Mouse (Mus musculus) MEL (cell line): Measurements from ENCODE around the gene Dlgap1. TPM values are rescaled to one million over a fixed set of nuclear protein-coding genes. Genes with fewer than 3 reads are reported as not detected.

Experiments used
- DNase-seq: peaks from one replicate; pipeline ENCODE4 v3.0.0; 2011; ENCODE audit warnings: low read depth, low spot score
- H3K27ac ChIP-seq: 2 replicates; pipeline ENCODE4 v1.5.1; 2012; ENCODE audit warnings: low read depth, mild to moderate bottlenecking, control low read depth, low read length, moderate library complexity; ENCODE audit not compliant: control insufficient read depth
- H3K27me3 ChIP-seq, 2 experiments: fragments of 150-350 bp in 1 of 2; sonication (generic) in 1 of 2; 2 replicates each; pipeline ENCODE4 v1.6.1; 2012; ENCODE audit warnings: low read length in 2 of 2, mild to moderate bottlenecking in 2 of 2, improper control_type of control experiment in 1 of 2, moderate library complexity in 1 of 2; ENCODE audit not compliant: insufficient read depth in 2 of 2, control insufficient read depth in 1 of 2
- H3K36me3 ChIP-seq, 2 experiments: 2 replicates each; pipeline ENCODE4 v1.6.1; 2012 to 2014; ENCODE audit warnings: low read length in 2 of 2, improper control_type of control experiment in 1 of 2, inconsistent platforms in 1 of 2, mild to moderate bottlenecking in 1 of 2; ENCODE audit not compliant: insufficient read depth in 2 of 2, control insufficient read depth in 1 of 2
- H3K4me1 ChIP-seq, 2 experiments: fragments of 150-350 bp in 1 of 2; sonication (generic) in 1 of 2; 2 replicates each; pipeline ENCODE4 v1.6.1; 2012; ENCODE audit warnings: low read length in 2 of 2, improper control_type of control experiment in 1 of 2, mild to moderate bottlenecking in 1 of 2; ENCODE audit not compliant: insufficient read depth in 2 of 2, control insufficient read depth in 1 of 2
- H3K4me3 ChIP-seq, 2 experiments: fragments of 150-350 bp in 1 of 2; sonication (generic) in 1 of 2; 2 replicates each; pipeline ENCODE4 v1.5.1; 2012; ENCODE audit warnings: low read depth in 2 of 2, low read length in 2 of 2, mild to moderate bottlenecking in 2 of 2, moderate library complexity in 2 of 2, control low read depth in 1 of 2, improper control_type of control experiment in 1 of 2; ENCODE audit not compliant: control insufficient read depth in 1 of 2, insufficient read depth in 1 of 2
- H3K79me2 ChIP-seq: 2 replicates; pipeline ENCODE4 v1.6.1; 2012; ENCODE audit warnings: mild to moderate bottlenecking, low read length, moderate library complexity; ENCODE audit not compliant: control insufficient read depth, poor library complexity, insufficient read depth
- H3K9ac ChIP-seq: 2 replicates; pipeline ENCODE4 v1.6.1; 2012; ENCODE audit warnings: low read depth, mild to moderate bottlenecking, control low read depth, low read length, moderate library complexity; ENCODE audit not compliant: control insufficient read depth, poor library complexity, severe bottlenecking
- H3K9me3 ChIP-seq: fragments of 150-350 bp; sonication (generic); replicated peaks from 2 replicates; pipeline ENCODE4 v1.6.1; 2012; ENCODE audit warnings: mild to moderate bottlenecking, low read length, improper control_type of control experiment, moderate library complexity; ENCODE audit not compliant: insufficient read depth
- BHLHE40 ChIP-seq: IDR thresholded peaks from 2 replicates; pipeline ENCODE4 v1.6.1; 2012; ENCODE audit warnings: low read depth, mild to moderate bottlenecking, inconsistent platforms, low read length, improper control_type of control experiment, borderline replicate concordance
- CHD1 ChIP-seq: IDR thresholded peaks from 2 replicates; pipeline ENCODE4 v1.6.1; 2012; ENCODE audit warnings: low read depth, mild to moderate bottlenecking, inconsistent platforms, low read length, improper control_type of control experiment
- E2F4 ChIP-seq: IDR thresholded peaks from 2 replicates; pipeline ENCODE4 v1.6.1; 2011; ENCODE audit warnings: low read depth, low read length, improper control_type of control experiment, borderline replicate concordance
- EP300 ChIP-seq, 2 experiments: IDR thresholded peaks; 2 replicates each; pipeline ENCODE4 v1.6.1; 2011; ENCODE audit warnings: improper control_type of control experiment in 2 of 2, low read length in 2 of 2, low read depth in 1 of 2, mild to moderate bottlenecking in 1 of 2
- ETS1 ChIP-seq: IDR thresholded peaks from 2 replicates; pipeline ENCODE4 v1.6.1; 2012; ENCODE audit warnings: low read depth, mild to moderate bottlenecking, inconsistent platforms, low read length, improper control_type of control experiment, moderate library complexity
- GABPA ChIP-seq: IDR thresholded peaks from 2 replicates; pipeline ENCODE4 v1.6.1; 2012; ENCODE audit warnings: low read depth, mild to moderate bottlenecking, inconsistent platforms, low read length, improper control_type of control experiment, moderate library complexity
- HCFC1 ChIP-seq: IDR thresholded peaks from 2 replicates; pipeline ENCODE4 v1.6.1; 2012; ENCODE audit warnings: low read depth, mild to moderate bottlenecking, inconsistent platforms, low read length, improper control_type of control experiment, moderate library complexity
- JUND ChIP-seq: IDR thresholded peaks from 2 replicates; pipeline ENCODE4 v1.6.1; 2011; ENCODE audit warnings: low read depth, mild to moderate bottlenecking, improper control_type of control experiment, low read length
- KAT2A ChIP-seq: conservative IDR thresholded peaks from 2 replicates; pipeline ENCODE4 v1.6.1; 2012; ENCODE audit warnings: low read depth, low read length, improper control_type of control experiment, inconsistent platforms
- MAX ChIP-seq: IDR thresholded peaks from 2 replicates; pipeline ENCODE4 v1.6.1; 2011; ENCODE audit warnings: low read length, improper control_type of control experiment
- MAZ ChIP-seq: IDR thresholded peaks from 2 replicates; pipeline ENCODE4 v1.6.1; 2012; ENCODE audit warnings: low read depth, mild to moderate bottlenecking, inconsistent platforms, low read length, improper control_type of control experiment
- MEF2A ChIP-seq: IDR thresholded peaks from 2 replicates; pipeline ENCODE4 v1.6.1; 2014; ENCODE audit warnings: low read depth, mild to moderate bottlenecking, inconsistent platforms, low read length, improper control_type of control experiment; ENCODE audit not compliant: poor library complexity, insufficient replicate concordance, severe bottlenecking; ENCODE audit errors: extremely low read depth
- MXI1 ChIP-seq: IDR thresholded peaks from 2 replicates; pipeline ENCODE4 v1.6.1; 2011; ENCODE audit warnings: mild to moderate bottlenecking, low read depth, low read length, improper control_type of control experiment
- MYC ChIP-seq: IDR thresholded peaks from 2 replicates; pipeline ENCODE4 v1.6.1; 2011; ENCODE audit warnings: low read depth, mild to moderate bottlenecking, low read length, improper control_type of control experiment, moderate library complexity
- NELFE ChIP-seq: IDR thresholded peaks from 2 replicates; pipeline ENCODE4 v1.6.1; 2011; ENCODE audit warnings: low read depth, low read length, improper control_type of control experiment
- NRF1 ChIP-seq: IDR thresholded peaks from 2 replicates; pipeline ENCODE4 v1.6.1; 2014; ENCODE audit warnings: low read depth, mild to moderate bottlenecking, inconsistent platforms, low read length, improper control_type of control experiment, moderate library complexity; ENCODE audit not compliant: poor library complexity, insufficient read depth, severe bottlenecking
- POLR2A ChIP-seq, 2 experiments: IDR thresholded peaks; 2 replicates each; pipeline ENCODE4 v1.6.1; 2011 to 2012; ENCODE audit warnings: low read length in 2 of 2, mild to moderate bottlenecking in 2 of 2, control low read depth in 1 of 2, improper control_type of control experiment in 1 of 2, low read depth in 1 of 2, moderate library complexity in 1 of 2; ENCODE audit not compliant: control insufficient read depth in 1 of 2, insufficient read depth in 1 of 2, poor library complexity in 1 of 2
- POLR2AphosphoS2 ChIP-seq: IDR thresholded peaks from 2 replicates; pipeline ENCODE4 v1.6.1; 2011; ENCODE audit warnings: low read length, improper control_type of control experiment
- POLR2AphosphoS5 ChIP-seq: IDR thresholded peaks from 2 replicates; pipeline ENCODE4 v1.6.1; 2012; ENCODE audit warnings: low read depth, borderline replicate concordance, mild to moderate bottlenecking, inconsistent platforms, low read length, moderate library complexity, mixed read lengths
- RCOR1 ChIP-seq: IDR thresholded peaks from 2 replicates; pipeline ENCODE4 v1.6.1; 2012; ENCODE audit warnings: low read depth, mild to moderate bottlenecking, inconsistent platforms, low read length, improper control_type of control experiment
- SIN3A ChIP-seq: IDR thresholded peaks from 2 replicates; pipeline ENCODE4 v1.6.1; 2012; ENCODE audit warnings: low read length, improper control_type of control experiment, inconsistent platforms
- SMC3 ChIP-seq: IDR thresholded peaks from 2 replicates; pipeline ENCODE4 v1.6.1; 2011; ENCODE audit warnings: low read depth, low read length, improper control_type of control experiment
- TAL1 ChIP-seq: IDR thresholded peaks from 2 replicates; pipeline ENCODE4 v1.6.1; 2012; ENCODE audit warnings: mild to moderate bottlenecking, inconsistent platforms, low read length, moderate library complexity, mixed read lengths
- TBP ChIP-seq: IDR thresholded peaks from 2 replicates; pipeline ENCODE4 v1.8.0; 2011; ENCODE audit warnings: low read depth, low read length, improper control_type of control experiment
- TCF12 ChIP-seq: IDR thresholded peaks from 2 replicates; pipeline ENCODE4 v1.6.1; 2014; ENCODE audit warnings: low read depth, mild to moderate bottlenecking, inconsistent platforms, low read length, improper control_type of control experiment, moderate library complexity
- UBTF ChIP-seq: IDR thresholded peaks from 2 replicates; pipeline ENCODE4 v1.6.1; 2012; ENCODE audit warnings: low read depth, mild to moderate bottlenecking, inconsistent platforms, low read length, improper control_type of control experiment, moderate library complexity, borderline replicate concordance; ENCODE audit not compliant: insufficient read depth
- USF1 ChIP-seq: IDR thresholded peaks from 2 replicates; pipeline ENCODE4 v1.6.1; 2014; ENCODE audit warnings: low read depth, mild to moderate bottlenecking, inconsistent platforms, low read length, improper control_type of control experiment, moderate library complexity
- USF2 ChIP-seq, 2 experiments: IDR thresholded peaks; 2 replicates each; pipeline ENCODE4 v1.6.1; 2011 to 2012; ENCODE audit warnings: improper control_type of control experiment in 2 of 2, low read length in 2 of 2, borderline replicate concordance in 1 of 2, inconsistent platforms in 1 of 2, low read depth in 1 of 2, mild to moderate bottlenecking in 1 of 2; ENCODE audit not compliant: insufficient read depth in 1 of 2
- ZC3H11A ChIP-seq: IDR thresholded peaks from 2 replicates; pipeline ENCODE4 v1.6.1; 2012; ENCODE audit warnings: low read depth, mild to moderate bottlenecking, inconsistent platforms, low read length, improper control_type of control experiment
- ZKSCAN1 ChIP-seq: IDR thresholded peaks from 2 replicates; pipeline ENCODE4 v1.6.1; 2012; ENCODE audit warnings: low read depth, mild to moderate bottlenecking, inconsistent platforms, low read length, improper control_type of control experiment, moderate library complexity
- ZMIZ1 ChIP-seq: IDR thresholded peaks from 2 replicates; pipeline ENCODE4 v1.6.1; 2012; ENCODE audit warnings: low read depth, mild to moderate bottlenecking, inconsistent platforms, low read length, improper control_type of control experiment, moderate library complexity
- polyA plus RNA-seq, 2 experiments: library from polyadenylated mRNA; stranded (reverse) in 1 of 2; unstranded in 1 of 2; fragments of >175 nt in 1 of 2; fragments of >200 nt in 1 of 2; gene quantifications; 2 replicates each; pipeline versions ENCODE4 v1.2.1 to v1.2.4; 2012; ENCODE audit warnings: low replicate concordance in 2 of 2, low read depth in 1 of 2; ENCODE audit not compliant: insufficient read length in 2 of 2, insufficient read depth in 1 of 2, missing spikeins in 1 of 2
- total RNA-seq: library from RNA; depleted of rRNA; stranded (reverse); fragments of 300-350 nt; gene quantifications from 2 replicates; pipeline ENCODE4 v1.2.3, GENCODE M21; 2012

Gene Dlgap1
- total and polyA plus RNA-seq, 3 experiments: 0.06 TPM; not detected in 2

DNA sequence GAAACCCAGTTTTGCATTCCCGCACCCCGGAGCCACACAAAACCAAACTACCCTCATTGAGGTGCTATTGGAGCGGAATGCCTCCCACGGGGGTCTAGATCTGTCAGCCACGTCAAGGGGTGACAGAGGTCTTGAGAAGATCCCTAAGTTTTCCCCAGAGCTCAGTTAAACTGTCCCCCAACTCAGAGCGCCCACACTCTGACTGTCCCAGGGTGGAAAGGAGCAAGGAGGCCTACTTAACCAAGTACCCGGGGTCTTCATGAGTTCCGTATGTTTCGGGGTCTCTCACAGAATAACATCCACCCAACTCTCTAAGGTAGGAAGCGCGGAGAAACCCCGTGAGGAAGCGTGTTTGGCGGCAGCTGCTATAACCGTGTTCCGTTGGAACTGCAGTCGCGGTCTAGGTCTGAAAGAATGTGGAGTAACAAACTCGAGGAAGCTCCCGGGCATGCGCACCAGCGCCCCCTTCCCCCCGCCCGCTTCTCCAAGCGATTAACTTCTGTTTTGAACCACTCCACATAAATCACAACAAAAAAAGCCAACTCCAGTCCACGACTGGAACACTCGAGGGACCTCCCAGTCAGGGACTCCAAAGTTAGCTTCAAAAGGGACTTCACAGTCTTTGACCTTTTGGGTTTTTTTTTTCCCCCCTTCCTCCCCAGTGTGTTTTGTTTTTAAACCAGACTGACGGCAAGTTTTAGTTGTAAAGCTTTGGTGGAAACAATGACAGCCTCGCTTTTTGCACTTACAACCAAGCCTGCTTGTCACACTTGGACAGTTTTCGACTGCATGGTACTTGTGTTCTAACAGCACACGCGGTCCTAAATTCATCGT, 880.7 kb downstream of the Dlgap1 start (continued):
- no peak for TF ChIP-seq E2F4
- no peak; a peak in 1 of 4 replicates for TF ChIP-seq EP300 (IDR thresholded peaks at IDR 0.05; ENCODE audit: low read depth in 1 of 2, low read length in 2 of 2)
- peak; percentile 23; the same call in 1 of the 2 replicates for TF ChIP-seq MYC
- TF ChIP-seq USF2 (IDR thresholded peaks at IDR 0.05; ENCODE audit: borderline replicate concordance in 1 of 2, insufficient read depth in 1 of 2, low read depth in 1 of 2, low read length in 2 of 2): no peak
- TF ChIP-seq TAL1: no peak
- TF ChIP-seq BHLHE40: no peak
- TF ChIP-seq UBTF: 0 out of 2 replicates have a peak, but pooled peaks have one; percentile 53
- no peak for TF ChIP-seq ZC3H11A
- TF ChIP-seq MAZ: no peak; the same call in 1 of the 2 replicates
- TF ChIP-seq KAT2A: no peak
- TF ChIP-seq ZKSCAN1: no peak
- TF ChIP-seq MEF2A: no peak
- TF ChIP-seq SIN3A: no peak; the same call in none of the 2 replicates
- peak; percentile 73 for TF ChIP-seq MAX
- TF ChIP-seq NELFE: peak; percentile 77
- TF ChIP-seq POLR2A (IDR thresholded peaks at IDR 0.05; ENCODE audit: control insufficient read depth in 1 of 2, insufficient read depth in 1 of 2, low read depth in 1 of 2, low read length in 2 of 2, poor library complexity in 1 of 2): peak in 1 of 2 experiments; percentile 84; a peak in 3 of 4 replicates
- no peak for TF ChIP-seq JUND
- TF ChIP-seq POLR2AphosphoS2: peak; percentile 40; the same call in 1 of the 2 replicates
- TF ChIP-seq POLR2AphosphoS5: 0 out of 2 replicates have a peak, but pooled peaks have one; percentile 32

DNA sequence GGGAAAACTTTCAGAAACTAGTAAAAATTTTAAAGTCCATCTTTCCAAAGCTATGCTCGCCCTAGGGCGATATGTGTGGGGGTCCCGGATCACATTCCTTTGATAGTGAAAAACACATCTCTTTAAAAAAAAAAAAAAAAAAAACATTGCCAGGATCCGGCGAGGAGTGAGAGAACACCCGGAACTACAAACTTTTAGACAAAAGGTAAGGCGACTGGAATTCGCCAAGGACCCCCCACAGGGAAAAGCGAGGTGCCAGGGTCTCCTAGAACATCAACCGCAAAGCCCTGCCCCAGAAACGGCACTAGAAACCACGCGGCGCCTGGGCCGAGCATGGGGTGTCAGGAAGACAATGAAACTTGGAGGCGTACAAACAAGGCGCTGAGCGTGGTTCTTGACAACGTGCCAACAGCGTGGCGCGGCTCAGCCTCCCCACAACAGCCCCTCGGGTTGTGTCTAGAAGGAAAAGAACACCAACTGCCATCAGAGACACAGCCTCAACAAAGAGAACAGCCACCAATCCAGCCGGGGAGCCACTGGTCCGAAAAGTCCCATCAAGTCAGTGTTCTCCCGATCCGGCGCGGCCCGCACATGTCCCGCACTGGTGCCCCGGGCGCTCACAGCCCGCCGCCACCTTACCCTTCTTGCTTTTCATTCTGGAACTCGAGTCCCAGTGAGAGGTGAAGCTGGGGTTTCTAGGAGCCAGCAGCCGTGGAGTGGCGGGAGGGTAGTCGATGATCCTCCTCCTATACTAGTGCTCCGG, 881.5 kb downstream of the Dlgap1 start:
- Histone ChIP-seq H3K4me3 (peak overlapping the region; percentile 79 to 99), H3K27ac (peak overlapping the region; percentile 90), H3K9me3 (no peaks in the 10 kb centered on the region), H3K4me1 (peaks cover 15 to 22% of the 10 kb centered on the region in 2 experiments; a peak in 3 of 4 replicates), H3K79me2 (peaks cover 60% of the 10 kb centered on the region), H3K9ac (peak overlapping the region; percentile 94), H3K27me3 (no peaks in the 10 kb centered on the region), H3K36me3 (peaks cover 4 to 29% of the 10 kb centered on the region in 2 experiments; a peak in 3 of 4 replicates)
- DNase-seq: peak; percentile 86
- no peak for TF ChIP-seq USF1
- TF ChIP-seq TBP: no peak
- TF ChIP-seq MXI1: peak; percentile 95
- TF ChIP-seq HCFC1: peak; percentile 11
- TF ChIP-seq USF2 (IDR thresholded peaks at IDR 0.05; ENCODE audit: borderline replicate concordance in 1 of 2, insufficient read depth in 1 of 2, low read depth in 1 of 2, low read length in 2 of 2): no peak
- TF ChIP-seq ZMIZ1: no peak
- no peak for TF ChIP-seq RCOR1
- TF ChIP-seq CHD1: no peak; the same call in 1 of the 2 replicates
- 0 out of 2 replicates have a peak, but pooled peaks have one; percentile 56 for TF ChIP-seq E2F4
- TF ChIP-seq TCF12: no peak
- no peak for TF ChIP-seq NRF1
- no peak; the same call in 1 of the 2 replicates for TF ChIP-seq ETS1
- TF ChIP-seq GABPA: no peak
- TF ChIP-seq SMC3: no peak
